Mouse (Mus musculus) embryonic fibroblast, embryonic 13.5 days (primary cell): ENCODE measurements at regions not wholly inside any gene's neighbourhood (a gene's known extent, or its start where the extent isn't known, plus 50 kb on each side); places are given as distances from the start of the nearest gene placed in this dataset.

Experiments used
- CTCF ChIP-seq: IDR thresholded peaks from 2 replicates; pipeline ENCODE4 v1.5.1; 2011; ENCODE audit warnings: mild to moderate bottlenecking, control low read depth, low read length, moderate library complexity, borderline replicate concordance; ENCODE audit not compliant: insufficient read depth
- POLR2A ChIP-seq: IDR thresholded peaks from 2 replicates; pipeline ENCODE4 v1.6.1; 2011; ENCODE audit warnings: low read depth, mild to moderate bottlenecking, control low read depth, low read length, moderate library complexity

- TF ChIP-seq CTCF: no peak
- TF ChIP-seq POLR2A: no peak
Measured at GRCm38 (mm10) chr9:11279409-11280127, 375.0 kb upstream of the Cntn5 start.
